Mouse (Mus musculus): ENCODE measurements around the gene Nav2. TPM values are rescaled to one million over a fixed set of nuclear protein-coding genes. Genes with fewer than 3 reads are reported as not detected.

The Nav2 gene
- polyA plus RNA-seq, 1 experiment from 2014 or later = 18.2 TPM

GRCm38 (mm10) chr7:49276163-49276562 is 367.6 kb downstream of the Nav2 start:
- Histone ChIP-seq H3K4me2 (ENCODE audit: low read depth, low read length) (no peak overlapping the region), H3K4me1 (ENCODE audit: control insufficient read depth, insufficient read depth, low read length) (no peaks in the 10 kb centered on the region), H3K4me3 (replicated peaks; ENCODE audit: low read length) (no peak overlapping the region), H3K27me3 (ENCODE audit: control insufficient read depth, insufficient read depth, low read length) (no peaks in the 10 kb centered on the region), H3K9ac (ENCODE audit: low read length) (no peak overlapping the region), H3K27ac (ENCODE audit: low read length) (no peak overlapping the region), H3K9me3 (replicated peaks; ENCODE audit: control insufficient read depth, low read length) (no peaks in the 10 kb centered on the region), H3K36me3 (ENCODE audit: control insufficient read depth, insufficient read depth, low read length) (no peaks in the 10 kb centered on the region)
- no peak for ATAC-seq (ENCODE audit: insufficient read depth, low FRiP score)
- WGBS = 74% methylated on average over 8 of the region's 8 CpGs

GRCm38 (mm10) chr7:49277685-49278084 is 369.2 kb downstream of the Nav2 start:
- H3K9ac ChIP-seq (ENCODE audit: low read length) = no peak overlapping the region
- 78% methylated on average over 4 of the region's 4 CpGs for WGBS
- no peak for ATAC-seq (ENCODE audit: insufficient read depth, low FRiP score)

GRCm38 (mm10) chr7:49278531-49278930 is 370.0 kb downstream of the Nav2 start:
- WGBS = 43% methylated on average over 2 of the region's 2 CpGs

More at GRCm38 (mm10) chr7:49277685-49278084, 369.2 kb downstream of the Nav2 start:
- Histone ChIP-seq H3K4me2 (ENCODE audit: low read depth, low read length) (no peak overlapping the region), H3K4me1 (ENCODE audit: control insufficient read depth, insufficient read depth, low read length) (no peaks in the 10 kb centered on the region), H3K27ac (ENCODE audit: low read length) (no peak overlapping the region), H3K36me3 (ENCODE audit: control insufficient read depth, insufficient read depth, low read length) (no peaks in the 10 kb centered on the region), H3K27me3 (ENCODE audit: control insufficient read depth, insufficient read depth, low read length) (no peaks in the 10 kb centered on the region), H3K9me3 (replicated peaks; ENCODE audit: control insufficient read depth, low read length) (no peaks in the 10 kb centered on the region), H3K4me3 (replicated peaks; ENCODE audit: low read length) (no peak overlapping the region)

GRCm38 (mm10) chr7:49280427-49280826 is 371.9 kb downstream of the Nav2 start:
- no peak overlapping the region for H3K27ac ChIP-seq (ENCODE audit: low read length)
- no peaks in the 10 kb centered on the region for H3K36me3 ChIP-seq (ENCODE audit: control insufficient read depth, insufficient read depth, low read length)
- no peaks in the 10 kb centered on the region for H3K9me3 ChIP-seq (replicated peaks; ENCODE audit: control insufficient read depth, low read length)
- no peak for ATAC-seq (ENCODE audit: insufficient read depth, low FRiP score)
- 71% methylated on average over 5 of the region's 5 CpGs for WGBS
- no peak overlapping the region for H3K9ac ChIP-seq (ENCODE audit: low read length)
- H3K4me1 ChIP-seq (ENCODE audit: control insufficient read depth, insufficient read depth, low read length) = peaks cover 10% of the 10 kb centered on the region
- no peaks in the 10 kb centered on the region for H3K27me3 ChIP-seq (ENCODE audit: control insufficient read depth, insufficient read depth, low read length)
- H3K4me2 ChIP-seq (ENCODE audit: low read depth, low read length) = no peak overlapping the region
- no peak overlapping the region for H3K4me3 ChIP-seq (replicated peaks; ENCODE audit: low read length)

More at GRCm38 (mm10) chr7:49278531-49278930, 370.0 kb downstream of the Nav2 start:
- Histone ChIP-seq H3K4me1 (ENCODE audit: control insufficient read depth, insufficient read depth, low read length) (no peaks in the 10 kb centered on the region), H3K27me3 (ENCODE audit: control insufficient read depth, insufficient read depth, low read length) (no peaks in the 10 kb centered on the region), H3K9me3 (replicated peaks; ENCODE audit: control insufficient read depth, low read length) (no peaks in the 10 kb centered on the region), H3K9ac (ENCODE audit: low read length) (no peak overlapping the region), H3K4me3 (replicated peaks; ENCODE audit: low read length) (no peak overlapping the region), H3K27ac (ENCODE audit: low read length) (no peak overlapping the region), H3K36me3 (ENCODE audit: control insufficient read depth, insufficient read depth, low read length) (no peaks in the 10 kb centered on the region), H3K4me2 (ENCODE audit: low read depth, low read length) (no peak overlapping the region)
- ATAC-seq (ENCODE audit: insufficient read depth, low FRiP score) = no peak

- Histone ChIP-seq H3K4me3 (replicated peaks; ENCODE audit: low read length) (no peak overlapping the region), H3K27ac (ENCODE audit: low read length) (no peak overlapping the region), H3K27me3 (ENCODE audit: control insufficient read depth, insufficient read depth, low read length) (no peaks in the 10 kb centered on the region), H3K9ac (ENCODE audit: low read length) (no peak overlapping the region), H3K4me1 (ENCODE audit: control insufficient read depth, insufficient read depth, low read length) (peaks cover 10% of the 10 kb centered on the region), H3K4me2 (ENCODE audit: low read depth, low read length) (no peak overlapping the region), H3K36me3 (ENCODE audit: control insufficient read depth, insufficient read depth, low read length) (no peaks in the 10 kb centered on the region), H3K9me3 (replicated peaks; ENCODE audit: control insufficient read depth, low read length) (no peaks in the 10 kb centered on the region)
- ATAC-seq (ENCODE audit: insufficient read depth, low FRiP score) = no peak
- 80% methylated on average over 7 of the region's 7 CpGs for WGBS
Measured at GRCm38 (mm10) chr7:49282446-49282845, 373.9 kb downstream of the Nav2 start.

- H3K4me3 ChIP-seq (replicated peaks; ENCODE audit: low read length) = no peak overlapping the region
- no peaks in the 10 kb centered on the region for H3K36me3 ChIP-seq (ENCODE audit: control insufficient read depth, insufficient read depth, low read length)
- H3K4me2 ChIP-seq (ENCODE audit: low read depth, low read length) = no peak overlapping the region
- H3K27ac ChIP-seq (ENCODE audit: low read length) = no peak overlapping the region
- peaks cover 10% of the 10 kb centered on the region for H3K4me1 ChIP-seq (ENCODE audit: control insufficient read depth, insufficient read depth, low read length)
- no peaks in the 10 kb centered on the region for H3K9me3 ChIP-seq (replicated peaks; ENCODE audit: control insufficient read depth, low read length)
- peak; percentile 59; the same call in 1 of the 2 replicates for ATAC-seq (ENCODE audit: insufficient read depth, low FRiP score)
- no peaks in the 10 kb centered on the region for H3K27me3 ChIP-seq (ENCODE audit: control insufficient read depth, insufficient read depth, low read length)
- no peak overlapping the region for H3K9ac ChIP-seq (ENCODE audit: low read length)
- 32% methylated on average over 11 of the region's 11 CpGs for WGBS
Measured at GRCm38 (mm10) chr7:49283507-49284361, 375.2 kb downstream of the Nav2 start.

GRCm38 (mm10) chr7:49288186-49288585 is 379.7 kb downstream of the Nav2 start:
- ATAC-seq (ENCODE audit: insufficient read depth, low FRiP score) = no peak
- 34% methylated on average over 8 of the region's 8 CpGs for WGBS

GRCm38 (mm10) chr7:49290308-49290707 is 381.8 kb downstream of the Nav2 start:
- Histone ChIP-seq H3K27me3 (ENCODE audit: control insufficient read depth, insufficient read depth, low read length) (no peaks in the 10 kb centered on the region), H3K9me3 (replicated peaks; ENCODE audit: control insufficient read depth, low read length) (0 out of 2 replicates have a peak, but pooled peaks cover 4% of the 10 kb centered on the region), H3K4me3 (replicated peaks; ENCODE audit: low read length) (no peak overlapping the region), H3K9ac (ENCODE audit: low read length) (no peak overlapping the region), H3K36me3 (ENCODE audit: control insufficient read depth, insufficient read depth, low read length) (no peaks in the 10 kb centered on the region), H3K27ac (ENCODE audit: low read length) (no peak overlapping the region), H3K4me2 (ENCODE audit: low read depth, low read length) (no peak overlapping the region), H3K4me1 (ENCODE audit: control insufficient read depth, insufficient read depth, low read length) (no peaks in the 10 kb centered on the region)
- peak; percentile 51; the same call in 1 of the 2 replicates for ATAC-seq (ENCODE audit: insufficient read depth, low FRiP score)
- 71% methylated on average over 4 of the region's 4 CpGs for WGBS

More at GRCm38 (mm10) chr7:49288186-49288585, 379.7 kb downstream of the Nav2 start:
- Histone ChIP-seq H3K27ac (ENCODE audit: low read length) (no peak overlapping the region), H3K4me2 (ENCODE audit: low read depth, low read length) (no peak overlapping the region), H3K4me1 (ENCODE audit: control insufficient read depth, insufficient read depth, low read length) (peaks cover 10% of the 10 kb centered on the region), H3K36me3 (ENCODE audit: control insufficient read depth, insufficient read depth, low read length) (no peaks in the 10 kb centered on the region), H3K4me3 (replicated peaks; ENCODE audit: low read length) (no peak overlapping the region), H3K27me3 (ENCODE audit: control insufficient read depth, insufficient read depth, low read length) (no peaks in the 10 kb centered on the region), H3K9ac (ENCODE audit: low read length) (no peak overlapping the region), H3K9me3 (replicated peaks; ENCODE audit: control insufficient read depth, low read length) (0 out of 2 replicates have a peak, but pooled peaks cover 4% of the 10 kb centered on the region)

- no peaks in the 10 kb centered on the region for H3K27me3 ChIP-seq (ENCODE audit: control insufficient read depth, insufficient read depth, low read length)
- WGBS = 84% methylated on average over 8 of the region's 8 CpGs
- H3K9me3 ChIP-seq (replicated peaks; ENCODE audit: control insufficient read depth, low read length) = 0 out of 2 replicates have a peak, but pooled peaks cover 4% of the 10 kb centered on the region
- no peaks in the 10 kb centered on the region for H3K4me1 ChIP-seq (ENCODE audit: control insufficient read depth, insufficient read depth, low read length)
- no peak overlapping the region for H3K4me2 ChIP-seq (ENCODE audit: low read depth, low read length)
- H3K36me3 ChIP-seq (ENCODE audit: control insufficient read depth, insufficient read depth, low read length) = no peaks in the 10 kb centered on the region
- ATAC-seq (ENCODE audit: insufficient read depth, low FRiP score) = no peak
- no peak overlapping the region for H3K9ac ChIP-seq (ENCODE audit: low read length)
- no peak overlapping the region for H3K4me3 ChIP-seq (replicated peaks; ENCODE audit: low read length)
- no peak overlapping the region for H3K27ac ChIP-seq (ENCODE audit: low read length)
Measured at GRCm38 (mm10) chr7:49291208-49291892, 382.8 kb downstream of the Nav2 start.
